Mouse (Mus musculus) erythroblast, adult 5-6 weeks (primary cell): ENCODE data around the gene Vmn2r-ps130. TPM values are rescaled to one million over a fixed set of nuclear protein-coding genes. Genes with fewer than 3 reads are reported as not detected.
"Not testable (repeated sequence)": the region's sequence is repeated elsewhere in the genome, so short reads cannot be mapped to it uniquely, and the experiment has no call there.

Source experiments
- ATAC-seq: replicated peaks from 2 replicates; pipeline ENCODE4 v1.8.0; 2016; ENCODE audit warnings: moderate number of reproducible peaks, mild to moderate bottlenecking, moderate TSS enrichment, inconsistent platforms; ENCODE audit not compliant: poor library complexity, low FRiP score, severe bottlenecking
- total RNA-seq, 2 experiments: library from RNA; stranded (forward) in 1 of 2; stranded (reverse) in 1 of 2; fragments of 150-400 nt in 1 of 2; fragments of 200-764, 138-1000 nt in 1 of 2; gene quantifications; 2 replicates each; pipeline versions ENCODE4 v1.2.3 to v1.2.4; 2015 to 2017; ENCODE audit warnings: low replicate concordance in 2 of 2

The Vmn2r-ps130 gene
- total RNA-seq (2015; ENCODE audit: low replicate concordance) (not detected in 2 replicates), total RNA-seq (2017; ENCODE audit: low replicate concordance) (not detected in 2 replicates)

- not testable (repeated sequence) for ATAC-seq
Measured at GRCm38 (mm10) chr17:23060866-23061265, at the start of gene Vmn2r-ps130. Gene Vmn2r-ps130 (plus strand): TSS chr17:23061166.

Other genes starting within 250 kb of the Vmn2r-ps130 start
- 2.1 and 6.5 TPM in 2 replicates for gene Zfp945, start 194.0 kb upstream of the Vmn2r-ps130 start, total RNA-seq (2015; ENCODE audit: low replicate concordance)
- gene Zfp945, start 194.0 kb upstream of the Vmn2r-ps130 start, total RNA-seq (2017; ENCODE audit: low replicate concordance): 5.4 and 6.2 TPM in 2 replicates
- gene Vmn2r113, start 118.2 kb upstream of the Vmn2r-ps130 start, total RNA-seq (2015; ENCODE audit: low replicate concordance): not detected in 2 replicates
- gene Vmn2r113, start 118.2 kb upstream of the Vmn2r-ps130 start, total RNA-seq (2017; ENCODE audit: low replicate concordance): 0.17 and 0.28 TPM in 2 replicates
- 3.3 and 8.3 TPM in 2 replicates for gene Zfp40, start 132.1 kb downstream of the Vmn2r-ps130 start, total RNA-seq (2015; ENCODE audit: low replicate concordance)
- 1.1 and 2.4 TPM in 2 replicates for gene Zfp40, start 132.1 kb downstream of the Vmn2r-ps130 start, total RNA-seq (2017; ENCODE audit: low replicate concordance)